Mouse (Mus musculus) neural tube, embryonic 10.5 days (tissue): ENCODE measurements around the gene Rnf123.

Experiments
- DNase-seq: peaks from one replicate; pipeline ENCODE4 v3.0.0-alpha.2; 2017; ENCODE audit warnings: low spot score; ENCODE audit errors: extremely low spot score

Gene Rnf123

GRCm38 (mm10) chr9:108063361-108063760 lies 19.8 kb downstream of the Rnf123 start:
- no peak for DNase-seq

- no peak for DNase-seq
These were observed 21.0 kb downstream of the Rnf123 start for GRCm38 (mm10) chr9:108062142-108062541.

- no peak for DNase-seq
These were observed 24.9 kb downstream of the Rnf123 start for GRCm38 (mm10) chr9:108058291-108058690.

- DNase-seq = no peak
These were observed 25.9 kb downstream of the Rnf123 start for GRCm38 (mm10) chr9:108057262-108057562.

GRCm38 (mm10) chr9:108056361-108057261 lies 26.5 kb downstream of the Rnf123 start:
- no peak for DNase-seq

GRCm38 (mm10) chr9:108055661-108056237 lies 27.4 kb downstream of the Rnf123 start:
- DNase-seq = no peak

- no peak for DNase-seq
These were observed 28.1 kb downstream of the Rnf123 start for GRCm38 (mm10) chr9:108055061-108055460.

GRCm38 (mm10) chr9:108054331-108055040 lies 28.7 kb downstream of the Rnf123 start:
- DNase-seq = no peak

GRCm38 (mm10) chr9:108053665-108054225 lies 29.4 kb downstream of the Rnf123 start:
- DNase-seq = no peak

- peak; percentile 93 for DNase-seq
These were observed 30.1 kb downstream of the Rnf123 start, which contains the start of gene Amigo3 for GRCm38 (mm10) chr9:108052885-108053664. Amigo3 (plus strand) TSS chr9:108053159.

- DNase-seq = no peak
These were observed 30.7 kb downstream of the Rnf123 start for GRCm38 (mm10) chr9:108052411-108052810.

- DNase-seq = no peak
These were observed 31.3 kb downstream of the Rnf123 start for GRCm38 (mm10) chr9:108051931-108052220.

GRCm38 (mm10) chr9:108051184-108051930 lies 31.8 kb downstream of the Rnf123 start:
- DNase-seq = no peak

GRCm38 (mm10) chr9:108049561-108050251 lies 33.4 kb downstream of the Rnf123 start:
- no peak for DNase-seq

GRCm38 (mm10) chr9:108049016-108049455 lies 34.1 kb downstream of the Rnf123 start, which contains the start of gene Gmppb:
Gmppb (plus strand) TSS chr9:108049242.
- DNase-seq = peak; percentile 91

- no peak for DNase-seq
These were observed 34.6 kb downstream of the Rnf123 start for GRCm38 (mm10) chr9:108048566-108048955.

- no peak for DNase-seq
These were observed 35.3 kb downstream of the Rnf123 start for GRCm38 (mm10) chr9:108047601-108048565.

- no peak for DNase-seq
These were observed 36.6 kb downstream of the Rnf123 start for GRCm38 (mm10) chr9:108046582-108046981.
